Mouse (Mus musculus): Measurements from ENCODE around the gene 0610010F05Rik. TPM values are rescaled to one million over a fixed set of nuclear protein-coding genes. Genes with fewer than 3 reads are reported as not detected.

0610010F05Rik gene
- polyA plus RNA-seq (2015; fragmentation: Nextera tagmentation; extraction: Ambion mirVana) = 28.4 and 29.8 TPM in 2 replicates

DNA sequence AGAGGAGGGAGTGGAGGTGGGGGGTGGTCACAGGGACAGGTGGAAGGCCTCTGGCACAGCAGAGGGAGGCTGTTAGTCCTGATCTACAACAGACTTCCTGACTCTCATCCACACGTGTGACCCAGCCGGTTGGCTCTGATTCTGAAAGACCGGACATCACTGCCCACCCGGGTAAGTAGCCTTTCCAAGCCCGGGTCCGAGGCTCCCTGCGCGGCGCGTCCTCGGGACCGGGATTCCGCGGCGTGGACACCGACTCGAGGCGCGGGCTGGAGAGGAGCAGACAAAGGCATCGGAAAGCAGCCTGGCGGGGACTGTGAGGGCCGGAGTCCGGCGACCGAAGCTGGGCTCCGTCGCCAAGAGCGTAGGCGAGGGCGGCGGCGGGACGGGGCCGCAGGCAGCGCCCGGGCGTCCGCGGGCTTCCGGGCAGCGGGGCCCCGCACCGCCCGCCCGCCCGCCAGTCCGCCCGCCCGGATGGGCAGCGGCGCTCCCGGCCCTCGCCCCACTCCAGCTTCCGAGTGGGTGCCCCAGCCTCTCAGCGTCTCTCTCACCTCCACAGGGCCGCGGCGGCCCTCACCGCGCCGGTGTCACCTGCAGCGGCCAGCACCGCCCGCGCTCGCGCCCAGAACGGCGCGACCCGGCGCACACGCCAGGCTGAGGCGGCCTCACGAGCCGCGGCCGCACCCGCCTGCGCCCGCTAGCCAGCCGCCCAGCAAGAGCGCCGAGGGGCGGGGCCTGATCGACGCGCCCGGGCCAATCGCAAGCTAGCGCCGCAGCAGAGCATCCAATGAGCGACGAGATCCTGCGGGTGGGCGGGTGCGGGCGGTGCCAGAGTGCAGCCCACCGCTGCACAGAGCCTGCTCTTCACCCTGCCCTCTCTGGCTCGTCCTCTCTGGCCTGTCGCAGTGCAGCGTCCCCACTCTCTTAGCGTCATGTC, at the start of gene 0610010F05Rik:
Gene 0610010F05Rik, minus strand, starts transcription at position 695 of the 934 bp plus-strand sequence.

DNA sequence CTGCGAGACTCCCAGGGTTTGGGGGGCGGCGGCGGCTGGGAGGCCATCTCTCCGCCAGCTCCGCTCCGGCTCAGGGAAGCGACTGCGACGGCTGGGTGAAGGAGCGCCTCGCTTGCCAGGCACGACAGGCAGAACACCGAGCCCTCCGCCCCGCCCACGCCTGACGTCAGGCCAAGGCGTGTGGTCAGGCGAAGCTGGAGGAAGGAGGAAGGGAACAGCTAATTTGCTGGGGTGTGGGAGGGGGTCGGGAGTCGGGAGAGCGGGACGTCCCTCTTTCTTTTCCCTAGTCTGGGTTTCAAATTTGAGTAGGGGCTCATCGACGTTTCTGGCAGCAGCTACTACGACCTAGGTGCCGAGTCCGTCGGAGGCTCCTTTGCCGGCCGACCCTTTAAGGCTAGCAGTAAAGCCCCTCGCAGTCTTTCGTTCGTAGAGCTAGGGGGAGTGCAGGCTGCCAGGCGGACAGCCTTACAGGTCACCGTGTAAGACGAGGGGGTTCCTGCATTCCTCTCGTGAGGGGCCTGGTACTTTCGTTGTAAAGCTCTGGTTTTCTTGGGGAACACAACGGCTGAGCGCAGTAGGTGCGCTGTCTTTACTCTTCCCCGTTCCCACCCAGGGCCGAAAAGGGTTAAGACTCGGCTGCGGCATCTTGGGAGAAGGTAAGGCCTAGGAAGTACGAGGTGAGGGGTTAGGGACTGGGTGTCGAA, 32.5 kb upstream of the 0610010F05Rik start, which contains the start of gene Pex13:
Gene Pex13, minus strand, starts transcription at position 162 of the 704 bp plus-strand sequence.

GRCm38 (mm10) chr11:23665311-23665786, 31.9 kb upstream of the 0610010F05Rik start, which contains the start of gene Pus10:
TSS of gene Pus10 (plus strand) at chr11:23665674.

GRCm38 (mm10) chr11:23520473-23521205, 112.8 kb downstream of the 0610010F05Rik start, which contains the start of gene 1700093K21Rik:
TSS of gene 1700093K21Rik (minus strand) at chr11:23521155.

Other genes starting within 250 kb of the 0610010F05Rik start
- gene Ahsa2, start 135.6 kb downstream of the 0610010F05Rik start, polyA plus RNA-seq (2015; fragmentation: Nextera tagmentation; extraction: Ambion mirVana) = 24.7 and 30.3 TPM in 2 replicates
- gene 1700093K21Rik, start 112.5 kb downstream of the 0610010F05Rik start, polyA plus RNA-seq (2015; fragmentation: Nextera tagmentation; extraction: Ambion mirVana) = not detected in 2 replicates
- gene Pus10, start 32.0 kb upstream of the 0610010F05Rik start, polyA plus RNA-seq (2015; fragmentation: Nextera tagmentation; extraction: Ambion mirVana) = 14.0 and 15.4 TPM in 2 replicates
- 42.4 and 77.3 TPM in 2 replicates for gene Pex13, start 32.3 kb upstream of the 0610010F05Rik start, polyA plus RNA-seq (2015; fragmentation: Nextera tagmentation; extraction: Ambion mirVana)
- gene Rel, start 137.3 kb upstream of the 0610010F05Rik start, polyA plus RNA-seq (2015; fragmentation: Nextera tagmentation; extraction: Ambion mirVana) = 0.55 and 1.0 TPM in 2 replicates